Mouse (Mus musculus): Measurements from ENCODE around the gene Vmn1r148. TPM values are rescaled to one million over a fixed set of nuclear protein-coding genes. Genes with fewer than 3 reads are reported as not detected.
"Not testable (repeated sequence)": the region's sequence is repeated elsewhere in the genome, so short reads cannot be mapped to it uniquely, and the experiment has no call there.

Vmn1r148 gene
- not detected for total RNA-seq (2021)
- long read RNA-seq, experiment 1, result 0 reads
- long read RNA-seq, experiment 2, result 0 reads

DNA sequence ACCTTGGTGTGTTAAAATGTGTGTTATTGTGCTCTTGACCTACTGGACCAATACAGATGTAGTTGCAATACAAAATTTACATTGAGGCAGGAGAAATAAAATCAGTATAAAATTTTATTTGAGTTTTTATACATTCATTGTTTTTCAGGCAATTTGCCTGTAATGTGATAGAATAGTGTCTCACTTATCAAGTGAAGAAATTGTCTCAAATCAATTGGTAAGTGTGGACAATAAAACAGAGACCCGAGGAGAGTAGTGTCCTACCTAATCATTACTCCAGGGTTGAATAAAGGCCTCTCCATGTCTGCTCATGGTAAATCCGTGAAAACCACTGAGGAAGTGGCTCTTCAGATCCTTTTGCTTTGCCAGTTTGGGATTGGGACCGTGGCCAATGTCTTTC, at the start of gene Vmn1r148:
Gene Vmn1r148 (plus strand): TSS at position 301 of the 400 bp plus-strand sequence.
- DNase-seq, result not testable (repeated sequence)

DNA sequence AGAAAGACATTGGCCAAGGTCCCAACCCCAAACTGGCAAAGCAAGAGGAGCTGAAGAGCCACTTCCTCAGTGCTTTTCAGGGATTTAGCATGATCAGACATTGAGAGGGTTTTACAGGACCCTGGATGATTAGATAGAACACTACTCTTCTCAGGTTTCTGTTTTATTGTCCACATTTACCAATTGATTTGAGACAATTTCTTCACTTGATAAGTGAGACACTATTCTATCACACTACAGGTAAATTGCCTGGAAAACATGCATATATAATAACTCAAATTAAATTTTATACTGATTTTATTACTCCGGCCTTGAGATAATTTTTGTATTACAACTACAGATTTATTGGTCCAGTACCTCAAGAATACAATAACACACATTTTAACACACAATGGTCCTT, 42.4 kb upstream of the Vmn1r148 start, which contains the start of gene Gm8660:
Gene Gm8660 (minus strand): TSS at position 101 of the 400 bp plus-strand sequence.
- not testable (repeated sequence) for DNase-seq

DNA sequence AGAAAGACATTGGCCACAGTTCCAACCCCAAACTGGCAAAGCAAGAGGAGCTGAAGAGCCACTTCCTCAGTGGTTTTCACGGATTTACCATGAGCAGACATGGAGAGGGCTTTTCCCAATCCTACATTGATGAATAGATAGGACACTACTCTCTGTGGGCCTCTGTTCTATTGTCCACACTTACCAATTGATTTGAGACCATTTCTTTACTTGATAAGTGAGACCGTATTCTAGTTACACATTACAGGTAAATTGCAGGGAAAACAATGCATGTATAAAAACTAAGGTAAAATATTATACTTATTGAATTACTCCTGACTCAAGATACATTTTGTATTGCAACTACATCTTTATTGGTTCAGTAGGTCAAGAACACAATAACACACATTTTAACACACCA, 24.7 kb downstream of the Vmn1r148 start, which contains the start of gene Vmn1r149:
Gene Vmn1r149 (minus strand): TSS at position 101 of the 400 bp plus-strand sequence.
- not testable (repeated sequence) for DNase-seq

DNA sequence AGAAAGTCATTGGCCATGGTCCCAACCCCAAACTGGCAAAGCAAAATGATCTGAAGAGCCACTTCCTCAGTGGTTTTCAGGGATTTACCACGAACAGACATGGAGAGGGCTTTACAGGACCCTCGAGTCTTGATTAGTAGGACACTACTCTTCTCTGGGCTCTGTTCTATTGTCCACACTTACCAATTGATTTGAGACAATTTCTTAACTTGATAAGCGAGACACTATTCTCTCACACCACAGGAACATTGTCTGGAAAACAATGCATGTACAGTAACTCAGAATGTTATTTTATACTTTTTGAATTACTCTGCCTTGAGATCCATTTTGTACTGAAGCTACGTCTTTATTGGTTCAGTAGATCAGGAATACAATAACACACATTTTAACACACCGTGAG, 50.6 kb downstream of the Vmn1r148 start, which contains the start of gene Gm10665:
Gene Gm10665 (minus strand): TSS at position 101 of the 400 bp plus-strand sequence.
- not testable (repeated sequence) for DNase-seq

Other genes starting within 250 kb of the Vmn1r148 start
- not detected for gene Vmn1r142, start 249.5 kb upstream of the Vmn1r148 start, total RNA-seq (2021)
- not detected for gene Vmn1r143, start 224.2 kb upstream of the Vmn1r148 start, total RNA-seq (2021)
- not detected for gene Gm8653, start 212.3 kb upstream of the Vmn1r148 start, total RNA-seq (2021)
- not detected for gene Gm8453, start 184.1 kb upstream of the Vmn1r148 start, total RNA-seq (2021)
- gene Gm4187, start 83.9 kb upstream of the Vmn1r148 start, total RNA-seq (2021), result not detected
- not detected for gene Gm8660, start 42.5 kb upstream of the Vmn1r148 start, total RNA-seq (2021)
- gene Vmn1r149, start 24.6 kb downstream of the Vmn1r148 start, total RNA-seq (2021), result not detected
- gene Gm10665, start 50.5 kb downstream of the Vmn1r148 start, total RNA-seq (2021), result not detected
- not detected for gene Vmn1r151, start 86.1 kb downstream of the Vmn1r148 start, total RNA-seq (2021)
- gene Vmn1r152, start 109.4 kb downstream of the Vmn1r148 start, total RNA-seq (2021), result not detected
- not detected for gene Gm8677, start 121.3 kb downstream of the Vmn1r148 start, total RNA-seq (2021)
- not detected for gene Gm4201, start 151.8 kb downstream of the Vmn1r148 start, total RNA-seq (2021)
- gene Gm4565, start 174.5 kb downstream of the Vmn1r148 start, total RNA-seq (2021), result not detected
- gene Vmn1r155, start 244.4 kb downstream of the Vmn1r148 start, total RNA-seq (2021), result not detected

All from gastrocnemius, postnatal 10 days (tissue).